Mouse (Mus musculus) embryonic facial prominence, embryonic 12.5 days (tissue): ENCODE results near the gene Crocc. TPM values are rescaled to one million over a fixed set of nuclear protein-coding genes. Genes with fewer than 3 reads are reported as not detected.

ENCODE experiments used
- ATAC-seq: fragments of 200-750 bp; cut with Nextera tagmentation; 2 replicates; pipeline ENCODE4 v1.8.0; 2017; ENCODE audit not compliant: insufficient number of reproducible peaks, insufficient read depth, low FRiP score, low TSS enrichment
- H3K27ac ChIP-seq: fragments of 300-500 bp; sonication (generic); 2 replicates; pipeline ENCODE4 v1.5.1; 2016; ENCODE audit warnings: mild to moderate bottlenecking
- H3K27me3 ChIP-seq: fragments of 300-500 bp; sonication (generic); 2 replicates; pipeline ENCODE4 v1.6.1; 2016; ENCODE audit warnings: mild to moderate bottlenecking, moderate library complexity
- H3K36me3 ChIP-seq: fragments of 300-500 bp; sonication (generic); 2 replicates; pipeline ENCODE4 v1.6.1; 2016; ENCODE audit warnings: mild to moderate bottlenecking
- H3K4me1 ChIP-seq: fragments of 300-500 bp; sonication (generic); 2 replicates; pipeline ENCODE4 v1.6.1; 2016
- H3K4me2 ChIP-seq: fragments of 300-500 bp; sonication (generic); replicated peaks from 2 replicates; pipeline ENCODE4 v1.6.1; 2016; ENCODE audit warnings: mild to moderate bottlenecking, moderate library complexity
- H3K4me3 ChIP-seq: fragments of 300-500 bp; sonication (generic); 2 replicates; pipeline ENCODE4 v1.5.1; 2016; ENCODE audit warnings: mild to moderate bottlenecking
- H3K9ac ChIP-seq: fragments of 300-500 bp; sonication (generic); 2 replicates; pipeline ENCODE4 v1.6.1; 2016; ENCODE audit warnings: mild to moderate bottlenecking, moderate library complexity
- H3K9me3 ChIP-seq: fragments of 300-500 bp; sonication (generic); 2 replicates; pipeline ENCODE4 v1.6.1; 2016; ENCODE audit warnings: mild to moderate bottlenecking, moderate library complexity
- WGBS: fragments of 180-500 bp; shearing (Covaris S2); methylation state at CpG from one replicate; pipeline ENCODE4 v1.1.7; 2016; 5-methylcytosine and 5-hydroxymethylcytosine counted together
- polyA plus RNA-seq: library from polyadenylated mRNA; unstranded; fragments of >200 nt; fragmentation: Nextera tagmentation; extraction: Ambion mirVana; gene quantifications from 2 replicates; pipeline ENCODE4 v1.2.1, GENCODE M21; 2016

Crocc gene
- polyA plus RNA-seq, 1 experiment from 2014 or later, result 13.2 TPM

GRCm38 (mm10) chr4:141033606-141034549 is 26.5 kb downstream of the Crocc start:
- Histone ChIP-seq H3K9me3 (no peaks in the 10 kb centered on the region), H3K27me3 (no peaks in the 10 kb centered on the region), H3K36me3 (peaks cover 76% of the 10 kb centered on the region), H3K27ac (no peak overlapping the region), H3K4me2 (no peak overlapping the region), H3K4me1 (no peaks in the 10 kb centered on the region), H3K4me3 (no peak overlapping the region), H3K9ac (peak overlapping the region; percentile 17; the same call in 1 of the 2 replicates)
- WGBS, result 81% methylated on average over 27 of the region's 27 CpGs
- no peak for ATAC-seq

- no peaks in the 10 kb centered on the region for H3K9me3 ChIP-seq
- peak; percentile 31; the same call in 1 of the 2 replicates for ATAC-seq
- no peaks in the 10 kb centered on the region for H3K27me3 ChIP-seq
Observed at GRCm38 (mm10) chr4:141031733-141032132, 28.6 kb downstream of the Crocc start.

GRCm38 (mm10) chr4:141030541-141031206 is 29.7 kb downstream of the Crocc start:
- no peak overlapping the region for H3K4me2 ChIP-seq
- H3K4me1 ChIP-seq, result no peaks in the 10 kb centered on the region
- H3K9me3 ChIP-seq, result no peaks in the 10 kb centered on the region
- peak overlapping the region; percentile 24; the same call in 1 of the 2 replicates for H3K9ac ChIP-seq
- ATAC-seq, result no peak
- H3K27ac ChIP-seq, result no peak overlapping the region
- 88% methylated on average over 18 of the region's 18 CpGs for WGBS
- peaks cover 71% of the 10 kb centered on the region for H3K36me3 ChIP-seq
- H3K4me3 ChIP-seq, result no peak overlapping the region
- no peaks in the 10 kb centered on the region for H3K27me3 ChIP-seq

More at GRCm38 (mm10) chr4:141031733-141032132, 28.6 kb downstream of the Crocc start:
- Histone ChIP-seq H3K4me3 (no peak overlapping the region), H3K9ac (no peak overlapping the region), H3K27ac (no peak overlapping the region), H3K36me3 (peaks cover 70% of the 10 kb centered on the region), H3K4me2 (no peak overlapping the region), H3K4me1 (no peaks in the 10 kb centered on the region)
- 17% methylated on average over 6 of the region's 6 CpGs for WGBS

- H3K9ac ChIP-seq, result no peak overlapping the region
- 73% methylated on average over 27 of the region's 27 CpGs for WGBS
- H3K9me3 ChIP-seq, result no peaks in the 10 kb centered on the region
- H3K27ac ChIP-seq, result no peak overlapping the region
- no peak overlapping the region for H3K4me2 ChIP-seq
- H3K36me3 ChIP-seq, result peaks cover 42% of the 10 kb centered on the region
- no peak for ATAC-seq
- no peak overlapping the region for H3K4me3 ChIP-seq
- H3K27me3 ChIP-seq, result no peaks in the 10 kb centered on the region
- H3K4me1 ChIP-seq, result peaks cover 23% of the 10 kb centered on the region
Observed at GRCm38 (mm10) chr4:141024992-141025391, 35.4 kb downstream of the Crocc start.

GRCm38 (mm10) chr4:141024052-141024451 is 36.3 kb downstream of the Crocc start:
- H3K36me3 ChIP-seq, result peaks cover 35% of the 10 kb centered on the region
- no peak overlapping the region for H3K4me2 ChIP-seq
- no peak for ATAC-seq
- no peaks in the 10 kb centered on the region for H3K9me3 ChIP-seq
- WGBS, result 69% methylated on average over 9 of the region's 9 CpGs
- no peak overlapping the region for H3K9ac ChIP-seq
- H3K27ac ChIP-seq, result 0 out of 2 replicates have a peak overlapping the region, but pooled peaks have one; percentile 36
- H3K4me3 ChIP-seq, result no peak overlapping the region
- H3K4me1 ChIP-seq, result peaks cover 31% of the 10 kb centered on the region
- no peaks in the 10 kb centered on the region for H3K27me3 ChIP-seq

GRCm38 (mm10) chr4:141021614-141021929 is 38.8 kb downstream of the Crocc start:
- 60% methylated on average over 11 of the region's 11 CpGs for WGBS
- no peaks in the 10 kb centered on the region for H3K27me3 ChIP-seq
- H3K4me1 ChIP-seq, result peaks cover 40% of the 10 kb centered on the region
- peak overlapping the region; percentile 48; the same call in 1 of the 2 replicates for H3K9ac ChIP-seq
- H3K4me2 ChIP-seq, result no peak overlapping the region
- peak; percentile 7; the same call in 1 of the 2 replicates for ATAC-seq
- peaks cover 41% of the 10 kb centered on the region for H3K36me3 ChIP-seq
- no peak overlapping the region for H3K4me3 ChIP-seq
- peak overlapping the region; percentile 95 for H3K27ac ChIP-seq
- no peaks in the 10 kb centered on the region for H3K9me3 ChIP-seq

GRCm38 (mm10) chr4:141020811-141021613 is 39.3 kb downstream of the Crocc start:
- Histone ChIP-seq H3K4me1 (peaks cover 40% of the 10 kb centered on the region), H3K36me3 (peaks cover 42% of the 10 kb centered on the region), H3K27me3 (no peaks in the 10 kb centered on the region), H3K27ac (peak overlapping the region; percentile 95), H3K4me2 (peak overlapping the region; percentile 30), H3K9me3 (no peaks in the 10 kb centered on the region), H3K9ac (peak overlapping the region; percentile 48), H3K4me3 (0 out of 2 replicates have a peak overlapping the region, but pooled peaks have one; percentile 5)
- WGBS, result 10% methylated on average over 14 of the region's 14 CpGs
- peak; percentile 55 for ATAC-seq

- Histone ChIP-seq H3K9ac (peak overlapping the region; percentile 38), H3K27me3 (no peaks in the 10 kb centered on the region), H3K4me2 (peak overlapping the region; percentile 30), H3K4me1 (peaks cover 40% of the 10 kb centered on the region), H3K4me3 (no peak overlapping the region), H3K9me3 (no peaks in the 10 kb centered on the region), H3K27ac (peak overlapping the region; percentile 95), H3K36me3 (peaks cover 42% of the 10 kb centered on the region)
- no peak for ATAC-seq
- WGBS, result 76% methylated on average over 17 of the region's 17 CpGs
Observed at GRCm38 (mm10) chr4:141020220-141020619, 40.1 kb downstream of the Crocc start.

- H3K36me3 ChIP-seq, result peaks cover 58% of the 10 kb centered on the region
- H3K9ac ChIP-seq, result no peak overlapping the region
- ATAC-seq, result no peak
- WGBS, result 85% methylated on average over 29 of the region's 29 CpGs
- H3K27me3 ChIP-seq, result no peaks in the 10 kb centered on the region
- H3K4me2 ChIP-seq, result no peak overlapping the region
- H3K9me3 ChIP-seq, result no peaks in the 10 kb centered on the region
- peak overlapping the region; percentile 57; the same call in 1 of the 2 replicates for H3K27ac ChIP-seq
- no peak overlapping the region for H3K4me3 ChIP-seq
- peaks cover 42% of the 10 kb centered on the region for H3K4me1 ChIP-seq
Observed at GRCm38 (mm10) chr4:141017657-141018436, 42.5 kb downstream of the Crocc start.

GRCm38 (mm10) chr4:141016311-141016710 is 44.0 kb downstream of the Crocc start:
- Histone ChIP-seq H3K27me3 (no peaks in the 10 kb centered on the region), H3K9me3 (no peaks in the 10 kb centered on the region), H3K9ac (no peak overlapping the region), H3K4me2 (no peak overlapping the region), H3K4me3 (no peak overlapping the region), H3K4me1 (peaks cover 47% of the 10 kb centered on the region), H3K27ac (peak overlapping the region; percentile 57; the same call in 1 of the 2 replicates), H3K36me3 (peaks cover 63% of the 10 kb centered on the region)
- 82% methylated on average over 9 of the region's 9 CpGs for WGBS
- no peak for ATAC-seq
